Mouse (Mus musculus): ENCODE results near the gene Phc3. TPM values are rescaled to one million over a fixed set of nuclear protein-coding genes. Genes with fewer than 3 reads are reported as not detected.
"Not testable (repeated sequence)": the region's sequence is repeated elsewhere in the genome, so short reads cannot be mapped to it uniquely, and the experiment has no call there.

Phc3 gene
- total RNA-seq, 2 experiments from 2014 or later, result 9.3 to 11.6 TPM

- intact Hi-C loops (cut with DNase I), result no loop called here
- DNase-seq, result no peak
These were observed 72.5 kb downstream of the Phc3 start for GRCm38 (mm10) chr3:30896721-30897120.

GRCm38 (mm10) chr3:30889014-30889413 lies 80.2 kb downstream of the Phc3 start:
- intact Hi-C loops (cut with DNase I), result no loop called here
- no peak for DNase-seq

GRCm38 (mm10) chr3:30887449-30887848 lies 81.8 kb downstream of the Phc3 start:
- intact Hi-C loops (cut with DNase I), result no loop called here
- DNase-seq, result no peak

- DNase-seq, result no peak
- intact Hi-C loops (cut with DNase I), result no loop called here
These were observed 92.5 kb downstream of the Phc3 start for GRCm38 (mm10) chr3:30876709-30877108.

GRCm38 (mm10) chr3:30869995-30870394 lies 99.2 kb downstream of the Phc3 start:
- no peak for DNase-seq
- intact Hi-C loops (cut with DNase I), result no loop called here

- intact Hi-C loops (cut with DNase I), result no loop called here
- no peak for DNase-seq
These were observed 100.6 kb downstream of the Phc3 start for GRCm38 (mm10) chr3:30868625-30869024.

- DNase-seq, result no peak
- intact Hi-C loops (cut with DNase I), result no loop called here
These were observed 101.0 kb downstream of the Phc3 start for GRCm38 (mm10) chr3:30868176-30868575.

- DNase-seq, result no peak
- intact Hi-C loops (cut with DNase I), result no loop called here
These were observed 104.6 kb downstream of the Phc3 start for GRCm38 (mm10) chr3:30864640-30865039.

- DNase-seq, result no peak
- intact Hi-C loops (cut with DNase I), result no loop called here
These were observed 105.3 kb downstream of the Phc3 start for GRCm38 (mm10) chr3:30863712-30864435.

- intact Hi-C loops (cut with DNase I), result no loop called here
- no peak for DNase-seq
These were observed 108.5 kb downstream of the Phc3 start for GRCm38 (mm10) chr3:30860705-30861104.

- DNase-seq; intact Hi-C loops (cut with DNase I): not testable (repeated sequence)
These were observed 109.6 kb downstream of the Phc3 start for GRCm38 (mm10) chr3:30859599-30859998.

- DNase-seq, result peak; percentile 50 to 52
- intact Hi-C loops (cut with DNase I), result no loop called here
These were observed 113.4 kb downstream of the Phc3 start, which contains the start of gene Gpr160 for GRCm38 (mm10) chr3:30855604-30856458. TSS of gene Gpr160 (plus strand) at chr3:30855950.

GRCm38 (mm10) chr3:30853596-30853995 lies 115.6 kb downstream of the Phc3 start:
- intact Hi-C loops (cut with DNase I), result loop anchor here (5.0 kb wide), 1 partner anchor 124 kb away; no protein-coding TSS in a partner anchor
- no peak for DNase-seq

- intact Hi-C loops (cut with DNase I), result loop anchor here (5.0 kb wide), 1 partner anchor 126 kb away; no protein-coding TSS in a partner anchor
- no peak for DNase-seq
These were observed 117.8 kb downstream of the Phc3 start for GRCm38 (mm10) chr3:30851422-30851821.

Other genes starting within 250 kb of the Phc3 start
- not detected for gene Samd7, start 223.1 kb downstream of the Phc3 start, total RNA-seq (2021)
- gene Sec62, start 176.5 kb downstream of the Phc3 start, total RNA-seq (2021), result 10 to 100 TPM; 24.9 to 35.3 TPM
- gene Gpr160, start 113.5 kb downstream of the Phc3 start, total RNA-seq (2021), result under 1 TPM; 0.33 to 0.84 TPM
- gene Prkci, start 26.3 kb upstream of the Phc3 start, total RNA-seq (2021), result 1 to 10 TPM; 2.8 to 3.0 TPM
- 10 to 100 TPM in 1 of 2 experiments, 1 to 10 TPM in 1; 9.6 to 10.5 TPM for gene Skil, start 125.6 kb upstream of the Phc3 start, total RNA-seq (2021)
- under 1 TPM; 0.30 to 0.36 TPM for gene Cldn11, start 180.5 kb upstream of the Phc3 start, total RNA-seq (2021)

Measured in gastrocnemius, postnatal 36 days (tissue).